Mouse (Mus musculus): Measurements from ENCODE around the gene Ccdc162. TPM values are rescaled to one million over a fixed set of nuclear protein-coding genes. Genes with fewer than 3 reads are reported as not detected.

The Ccdc162 gene
- polyA plus RNA-seq (2015; fragmentation: Nextera tagmentation; extraction: Ambion mirVana): 2.1 and 2.9 TPM in 2 replicates

DNA sequence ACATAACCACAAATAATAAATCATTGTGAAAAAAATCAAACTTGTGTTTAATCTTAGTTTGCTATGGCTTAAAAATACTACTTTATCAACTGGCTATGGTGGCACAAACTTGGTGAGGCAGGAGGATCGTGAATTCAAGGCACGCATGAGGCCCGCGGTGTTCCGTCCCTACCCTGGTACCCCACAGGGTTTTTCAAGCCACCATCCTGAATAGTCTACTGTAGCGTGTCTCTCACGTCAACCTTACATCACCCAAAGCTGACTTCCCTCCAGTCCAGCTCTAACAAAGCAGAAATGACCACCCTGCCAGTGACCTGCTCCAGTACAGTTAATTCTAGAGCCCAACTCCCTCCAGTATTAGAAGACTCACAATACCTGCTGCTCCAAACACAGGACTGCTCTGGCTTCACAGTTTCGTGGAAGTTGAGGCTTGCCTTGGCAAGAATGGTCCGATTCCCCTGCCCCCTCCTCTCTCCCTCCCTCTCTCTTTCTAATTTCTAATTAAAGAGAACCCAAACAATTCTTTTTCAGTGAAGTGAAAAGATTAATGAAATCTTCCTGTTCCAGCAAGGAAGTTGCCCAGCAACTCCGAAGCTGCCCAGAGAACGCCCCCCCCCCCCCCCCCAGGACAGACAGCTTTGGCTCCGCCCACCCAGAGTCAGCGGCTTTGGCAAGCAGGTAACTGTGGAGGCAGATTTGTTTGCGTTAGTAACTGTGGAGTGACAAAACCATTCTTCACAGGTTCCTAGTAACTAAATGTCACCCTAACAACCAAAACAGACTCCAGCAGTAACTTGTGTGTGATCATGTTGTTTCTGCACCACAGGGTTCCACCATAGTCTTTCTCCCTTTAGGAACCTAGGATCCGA lies at the start of gene Ccdc162:
Ccdc162 (minus strand) TSS at position 606 of the 869 bp plus-strand sequence.
- peak within 1 kb of the TSS; percentile 63; the same call in 1 of the 2 replicates for H3K27ac ChIP-seq (replicated peaks)
- no peak for ATAC-seq (ENCODE audit: insufficient number of reproducible peaks, low FRiP score, low TSS enrichment, low read depth)

DNA sequence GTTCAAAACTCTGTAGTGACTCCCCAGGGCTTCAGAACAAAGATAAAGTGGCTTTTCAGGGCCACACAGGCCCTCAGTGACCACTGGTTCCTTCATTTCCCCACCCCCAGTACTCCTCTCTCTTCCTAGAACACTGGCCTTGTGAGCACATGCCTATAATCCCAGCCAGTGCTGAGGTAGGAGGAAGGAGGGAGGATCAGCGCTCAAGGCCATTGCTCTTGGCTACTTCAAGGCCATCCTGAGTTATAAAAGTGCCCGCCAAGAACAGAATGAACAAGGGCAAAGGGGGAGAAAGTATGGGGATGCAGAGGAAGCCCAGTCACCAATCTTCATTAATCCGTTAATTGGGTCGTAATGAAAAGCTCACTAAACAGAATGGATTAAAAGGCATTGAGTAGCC lies 49.2 kb upstream of the Ccdc162 start:
- no peak overlapping the region for H3K4me3 ChIP-seq (replicated peaks)
- no peaks in the 10 kb centered on the region for H3K36me3 ChIP-seq
- H3K27me3 ChIP-seq: no peaks in the 10 kb centered on the region
- no peak overlapping the region for H3K27ac ChIP-seq (replicated peaks)
- no peak overlapping the region for H3K9ac ChIP-seq
- H3K9me3 ChIP-seq (replicated peaks): no peaks in the 10 kb centered on the region
- WGBS: 90% methylated on average over 4 of the region's 4 CpGs
- no peaks in the 10 kb centered on the region for H3K4me1 ChIP-seq
- ATAC-seq (ENCODE audit: insufficient number of reproducible peaks, low FRiP score, low TSS enrichment, low read depth): no peak
- H3K4me2 ChIP-seq (replicated peaks): no peak overlapping the region

More for the DNA sequence above, at the start of gene Ccdc162:
- no peaks in the 10 kb centered on the region; the same call in 1 of the 2 replicates for H3K4me1 ChIP-seq
- no peak within 1 kb of the TSS for H3K4me3 ChIP-seq (replicated peaks)
- peak within 1 kb of the TSS; percentile 10 for H3K4me2 ChIP-seq (replicated peaks)
- 57% methylated on average over 15 of the region's 15 CpGs for WGBS
- no peaks in the 10 kb centered on the region for H3K9me3 ChIP-seq (replicated peaks)
- no peaks in the 10 kb centered on the region for H3K27me3 ChIP-seq
- no peaks in the 10 kb centered on the region; the same call in 1 of the 2 replicates for H3K36me3 ChIP-seq
- no peak within 1 kb of the TSS for H3K9ac ChIP-seq

DNA sequence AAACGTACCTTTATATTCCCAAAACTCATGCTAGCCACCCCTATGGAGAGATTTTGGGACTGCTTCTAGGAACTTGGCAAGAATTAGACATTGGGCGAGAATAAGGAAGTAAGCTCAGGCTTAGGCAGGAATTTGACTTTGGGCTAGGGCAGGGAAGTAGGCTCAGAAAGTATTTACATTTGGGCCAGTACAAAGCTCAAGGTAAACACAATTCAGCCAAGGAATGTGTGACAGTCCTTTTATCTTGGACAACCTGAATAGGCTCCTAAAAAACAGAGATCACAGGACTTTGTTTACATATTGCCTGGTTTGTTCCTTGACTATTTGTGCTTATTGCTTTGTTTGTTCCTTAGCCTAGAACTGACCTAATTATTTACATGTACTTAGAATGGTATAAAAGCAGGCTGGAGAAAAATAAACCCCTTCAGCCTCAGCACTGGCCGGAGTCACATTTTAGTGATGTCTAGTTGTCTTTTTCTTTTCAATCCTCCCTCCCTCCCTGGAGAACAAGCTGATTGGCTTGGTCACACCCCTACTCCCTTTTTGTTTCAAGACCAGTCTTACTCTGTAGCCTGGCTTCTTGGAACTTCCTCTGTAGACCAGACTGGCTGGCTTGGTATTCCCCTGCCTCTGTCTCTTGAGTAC lies 47.4 kb upstream of the Ccdc162 start:
- Histone ChIP-seq H3K9ac (no peak overlapping the region), H3K4me3 (replicated peaks) (no peak overlapping the region), H3K4me2 (replicated peaks) (no peak overlapping the region), H3K27ac (replicated peaks) (no peak overlapping the region), H3K36me3 (no peaks in the 10 kb centered on the region), H3K9me3 (replicated peaks) (no peaks in the 10 kb centered on the region), H3K27me3 (no peaks in the 10 kb centered on the region), H3K4me1 (no peaks in the 10 kb centered on the region; the same call in 1 of the 2 replicates)
- no peak for ATAC-seq (ENCODE audit: insufficient number of reproducible peaks, low FRiP score, low TSS enrichment, low read depth)
- 64% methylated on average over 3 of the region's 3 CpGs for WGBS

DNA sequence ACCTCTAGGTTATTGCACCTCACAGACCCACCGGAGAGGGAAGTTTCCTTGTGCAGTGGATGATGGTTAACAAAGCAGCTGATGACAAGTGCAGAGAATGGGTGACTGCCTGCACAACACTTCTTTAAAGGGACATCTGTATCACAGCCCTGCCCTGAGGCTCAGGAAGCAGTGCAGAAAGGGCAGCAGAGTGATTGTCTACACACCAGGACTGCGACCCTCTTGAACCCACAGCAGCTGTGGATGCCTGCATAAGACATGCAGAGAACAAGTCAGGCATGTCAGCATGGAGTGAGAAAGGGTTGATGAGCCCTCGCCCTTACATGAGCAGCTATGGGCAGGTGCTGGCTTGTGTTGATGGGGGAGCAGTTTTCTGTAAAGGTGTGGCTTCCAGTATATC lies 44.4 kb upstream of the Ccdc162 start:
- Histone ChIP-seq H3K9me3 (replicated peaks) (no peaks in the 10 kb centered on the region), H3K36me3 (no peaks in the 10 kb centered on the region), H3K4me2 (replicated peaks) (no peak overlapping the region), H3K27ac (replicated peaks) (no peak overlapping the region), H3K4me3 (replicated peaks) (no peak overlapping the region), H3K9ac (no peak overlapping the region), H3K27me3 (no peaks in the 10 kb centered on the region), H3K4me1 (no peaks in the 10 kb centered on the region; the same call in 1 of the 2 replicates)
- WGBS: 41% methylated on average over 3 of the region's 3 CpGs
- no peak for ATAC-seq (ENCODE audit: insufficient number of reproducible peaks, low FRiP score, low TSS enrichment, low read depth)

DNA sequence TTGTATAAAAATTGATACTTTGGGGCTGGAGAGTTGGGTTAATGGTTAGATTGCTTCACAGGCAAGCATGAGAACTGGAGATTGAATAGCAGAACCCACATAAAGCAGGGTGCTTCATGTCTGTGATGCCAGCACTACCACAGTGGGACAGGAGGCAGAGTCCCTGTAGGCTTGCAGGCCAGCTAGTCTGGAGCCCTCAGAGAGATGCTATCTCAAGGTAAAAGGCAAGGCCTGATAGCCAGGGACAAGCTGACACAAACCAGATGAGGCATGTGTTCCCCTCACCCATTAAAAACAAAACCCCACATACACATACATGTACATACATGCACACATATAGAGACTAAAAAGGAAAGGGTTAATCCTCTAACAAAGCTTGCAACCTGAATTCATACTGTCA lies 41.6 kb upstream of the Ccdc162 start:
- Histone ChIP-seq H3K27me3 (no peaks in the 10 kb centered on the region), H3K36me3 (no peaks in the 10 kb centered on the region), H3K4me2 (replicated peaks) (no peak overlapping the region), H3K4me1 (no peaks in the 10 kb centered on the region; the same call in 1 of the 2 replicates), H3K9me3 (replicated peaks) (no peaks in the 10 kb centered on the region), H3K27ac (replicated peaks) (no peak overlapping the region), H3K9ac (no peak overlapping the region), H3K4me3 (replicated peaks) (no peak overlapping the region)
- ATAC-seq (ENCODE audit: insufficient number of reproducible peaks, low FRiP score, low TSS enrichment, low read depth): no peak

DNA sequence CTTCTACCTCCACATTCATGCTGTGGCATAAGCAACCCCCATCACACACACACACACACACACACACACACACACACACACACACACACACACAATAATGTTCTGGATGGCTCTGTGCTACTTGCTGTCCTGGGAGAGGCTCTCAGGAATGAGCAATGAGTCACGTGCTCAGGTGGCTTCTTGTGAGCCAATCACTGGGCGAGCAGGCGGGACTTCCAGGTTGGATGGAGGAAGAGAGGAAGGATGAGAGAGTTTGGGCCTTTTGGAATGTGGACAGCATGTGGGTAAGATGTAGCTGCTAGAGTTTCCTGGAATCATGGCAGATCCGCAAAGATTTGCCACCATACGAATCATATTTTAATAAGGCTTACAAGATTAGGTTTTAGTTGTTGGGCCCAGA lies 40.8 kb upstream of the Ccdc162 start:
- ATAC-seq (ENCODE audit: insufficient number of reproducible peaks, low FRiP score, low TSS enrichment, low read depth): no peak
- no peaks in the 10 kb centered on the region for H3K36me3 ChIP-seq
- no peak overlapping the region for H3K27ac ChIP-seq (replicated peaks)
- H3K9ac ChIP-seq: no peak overlapping the region
- no peaks in the 10 kb centered on the region for H3K9me3 ChIP-seq (replicated peaks)
- H3K4me1 ChIP-seq: no peaks in the 10 kb centered on the region; the same call in 1 of the 2 replicates
- no peak overlapping the region for H3K4me3 ChIP-seq (replicated peaks)
- WGBS: 96% methylated on average over 5 of the region's 5 CpGs
- H3K4me2 ChIP-seq (replicated peaks): no peak overlapping the region
- H3K27me3 ChIP-seq: no peaks in the 10 kb centered on the region

DNA sequence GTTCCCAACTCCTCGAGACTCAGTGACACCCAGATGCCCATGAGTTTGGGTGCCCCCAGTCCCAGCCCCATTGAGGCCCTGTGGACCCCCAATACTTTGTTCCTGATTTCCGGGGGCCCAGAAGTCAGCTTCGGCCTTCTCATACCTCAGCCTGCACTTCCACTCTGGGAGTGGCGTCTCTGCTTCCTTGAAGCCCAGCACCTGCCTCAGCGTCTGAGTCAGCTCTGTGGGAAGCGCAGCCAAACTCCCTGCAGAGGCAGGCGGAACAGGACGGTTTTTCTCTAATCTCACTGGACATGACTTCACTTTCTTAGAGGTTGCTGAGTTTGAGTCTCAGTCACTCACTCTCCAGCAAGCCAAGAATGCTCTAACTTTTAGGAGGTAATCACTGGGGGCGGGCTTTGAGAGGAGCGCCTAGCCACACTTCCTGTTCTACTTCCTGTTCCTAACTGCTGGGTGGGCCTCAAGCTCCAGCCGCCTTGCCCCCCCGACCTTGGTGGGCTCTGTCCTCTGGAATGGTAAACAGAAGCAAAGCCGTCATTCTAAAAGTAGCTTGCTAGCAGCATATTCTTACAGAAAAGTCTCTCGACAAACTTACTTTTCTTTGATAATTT lies 35.5 kb upstream of the Ccdc162 start:
- WGBS: 80% methylated on average over 14 of the region's 14 CpGs
- no peaks in the 10 kb centered on the region for H3K4me1 ChIP-seq

DNA sequence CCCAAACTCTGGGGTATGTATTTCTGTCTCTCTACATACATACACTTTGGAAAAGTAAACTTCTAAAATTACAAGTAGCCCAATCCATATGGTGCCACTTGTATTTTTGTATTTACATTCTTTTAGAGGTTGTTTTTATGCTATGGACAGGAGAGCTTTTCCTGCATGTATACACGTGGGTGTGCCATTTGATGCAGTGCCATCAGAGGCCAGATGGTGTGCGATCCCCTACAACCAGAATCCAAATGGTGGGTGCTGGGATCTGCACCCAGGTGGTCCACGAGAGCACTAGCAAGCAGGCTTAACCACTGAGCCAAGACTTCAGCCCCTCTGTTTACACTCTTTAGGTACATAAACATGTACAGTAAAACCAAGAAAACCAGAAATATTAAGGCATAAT lies 32.9 kb upstream of the Ccdc162 start:
- no peaks in the 10 kb centered on the region for H3K4me1 ChIP-seq
- no peaks in the 10 kb centered on the region for H3K9me3 ChIP-seq (replicated peaks)
- no peaks in the 10 kb centered on the region for H3K27me3 ChIP-seq
- H3K36me3 ChIP-seq: no peaks in the 10 kb centered on the region
- no peak overlapping the region for H3K4me3 ChIP-seq (replicated peaks)
- H3K9ac ChIP-seq: no peak overlapping the region
- H3K27ac ChIP-seq (replicated peaks): no peak overlapping the region
- 66% methylated on average over 3 of the region's 3 CpGs for WGBS
- H3K4me2 ChIP-seq (replicated peaks): no peak overlapping the region
- ATAC-seq (ENCODE audit: insufficient number of reproducible peaks, low FRiP score, low TSS enrichment, low read depth): no peak

More for the DNA sequence above, 35.5 kb upstream of the Ccdc162 start:
- no peaks in the 10 kb centered on the region for H3K27me3 ChIP-seq
- ATAC-seq (ENCODE audit: insufficient number of reproducible peaks, low FRiP score, low TSS enrichment, low read depth): no peak
- no peak overlapping the region for H3K4me3 ChIP-seq (replicated peaks)
- H3K9me3 ChIP-seq (replicated peaks): no peaks in the 10 kb centered on the region
- no peaks in the 10 kb centered on the region for H3K36me3 ChIP-seq
- no peak overlapping the region for H3K4me2 ChIP-seq (replicated peaks)
- H3K27ac ChIP-seq (replicated peaks): no peak overlapping the region
- H3K9ac ChIP-seq: no peak overlapping the region

DNA sequence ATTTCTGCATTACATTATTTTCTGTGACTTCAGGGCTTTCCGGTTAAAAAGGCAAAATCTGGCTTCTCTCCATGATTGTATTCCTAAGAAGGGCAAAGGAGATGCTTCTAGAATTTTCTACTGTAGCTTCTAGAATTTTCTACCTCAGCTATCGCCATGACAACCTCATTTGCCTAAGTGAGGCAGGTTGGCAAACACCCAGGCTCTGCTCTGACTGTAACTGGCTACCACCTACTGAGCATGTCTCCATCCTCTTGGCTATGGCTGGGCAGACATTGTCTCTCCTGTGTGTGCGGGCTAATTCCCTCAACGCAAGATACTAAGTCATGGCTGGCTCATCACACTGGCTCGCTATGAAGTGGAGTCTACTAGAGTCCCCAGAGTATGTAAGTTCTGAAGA lies 30.1 kb upstream of the Ccdc162 start:
- Histone ChIP-seq H3K9ac (no peak overlapping the region), H3K36me3 (no peaks in the 10 kb centered on the region), H3K27ac (replicated peaks) (no peak overlapping the region), H3K9me3 (replicated peaks) (no peaks in the 10 kb centered on the region), H3K27me3 (no peaks in the 10 kb centered on the region), H3K4me1 (no peaks in the 10 kb centered on the region), H3K4me2 (replicated peaks) (no peak overlapping the region), H3K4me3 (replicated peaks) (no peak overlapping the region)
- WGBS: 82% methylated on average over 5 of the region's 5 CpGs
- ATAC-seq (ENCODE audit: insufficient number of reproducible peaks, low FRiP score, low TSS enrichment, low read depth): no peak

DNA sequence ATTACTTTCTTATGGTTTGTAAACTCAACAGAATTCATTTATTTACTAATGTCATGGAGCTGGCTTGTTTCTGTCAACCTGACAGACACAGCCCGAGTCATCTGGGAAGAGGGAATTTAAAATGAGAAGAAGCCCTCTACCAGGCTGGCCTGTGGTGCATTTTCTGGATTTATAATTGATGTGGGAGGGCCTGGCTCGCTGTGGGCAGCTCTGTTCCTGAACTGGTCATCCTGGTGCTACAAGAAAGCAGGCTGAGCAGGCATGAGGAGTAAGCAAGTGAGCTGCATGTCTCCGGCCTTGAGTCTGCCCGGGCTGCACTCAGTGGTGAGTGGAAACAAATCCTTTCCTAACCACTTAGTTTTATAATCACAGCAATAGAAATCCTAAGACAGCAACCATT lies 27.6 kb upstream of the Ccdc162 start:
- Histone ChIP-seq H3K4me3 (replicated peaks) (no peak overlapping the region), H3K27ac (replicated peaks) (no peak overlapping the region), H3K27me3 (no peaks in the 10 kb centered on the region), H3K36me3 (no peaks in the 10 kb centered on the region), H3K9ac (no peak overlapping the region), H3K4me1 (no peaks in the 10 kb centered on the region), H3K9me3 (replicated peaks) (no peaks in the 10 kb centered on the region), H3K4me2 (replicated peaks) (no peak overlapping the region)
- ATAC-seq (ENCODE audit: insufficient number of reproducible peaks, low FRiP score, low TSS enrichment, low read depth): no peak
- WGBS: 73% methylated on average over 4 of the region's 4 CpGs

DNA sequence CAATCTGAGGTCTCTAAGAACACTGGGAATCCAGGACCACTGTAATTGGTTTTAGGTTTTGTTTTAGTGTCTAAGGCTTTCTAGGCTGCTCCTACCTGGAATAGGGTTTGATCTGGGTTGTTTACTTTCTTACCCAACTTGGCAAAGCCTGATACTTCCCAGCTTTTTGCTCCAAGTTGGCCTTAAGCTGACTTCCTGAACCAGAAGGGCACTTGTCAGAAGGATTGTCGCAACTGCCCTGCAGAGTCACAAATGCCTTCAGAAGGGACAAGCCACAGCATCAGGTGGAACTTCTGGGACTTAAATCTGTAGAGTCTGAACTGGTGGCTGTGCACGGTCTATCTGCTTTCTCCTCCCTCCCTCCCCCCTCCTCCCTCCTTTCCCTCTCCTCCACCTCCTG lies 23.8 kb upstream of the Ccdc162 start:
- Histone ChIP-seq H3K27ac (replicated peaks) (no peak overlapping the region), H3K4me1 (no peaks in the 10 kb centered on the region), H3K27me3 (no peaks in the 10 kb centered on the region), H3K4me2 (replicated peaks) (no peak overlapping the region), H3K36me3 (peaks cover 15% of the 10 kb centered on the region; the same call in 1 of the 2 replicates), H3K4me3 (replicated peaks) (no peak overlapping the region), H3K9me3 (replicated peaks) (no peaks in the 10 kb centered on the region), H3K9ac (no peak overlapping the region)
- WGBS: 84% methylated on average over 2 of the region's 2 CpGs
- ATAC-seq (ENCODE audit: insufficient number of reproducible peaks, low FRiP score, low TSS enrichment, low read depth): no peak
